Mouse (Mus musculus) lung, postnatal 0 days (tissue): ENCODE measurements around the gene Dnm3. TPM values are rescaled to one million over a fixed set of nuclear protein-coding genes. Genes with fewer than 3 reads are reported as not detected.

ENCODE experiments used
- ATAC-seq: fragments of 200-750 bp; cut with Nextera tagmentation; 2 replicates; pipeline ENCODE4 v1.8.0; 2017; ENCODE audit warnings: moderate library complexity
- DNase-seq: peaks from one replicate; pipeline ENCODE4 v3.0.0-alpha.2; 2016; ENCODE audit warnings: low spot score
- H3K27ac ChIP-seq: fragments of 300-500 bp; sonication (generic); 2 replicates; pipeline ENCODE4 v1.5.1; 2014; ENCODE audit warnings: antibody characterized with exemption, mild to moderate bottlenecking, low read length, mixed read lengths
- H3K27me3 ChIP-seq: fragments of 300-500 bp; sonication (generic); replicated peaks from 2 replicates; pipeline ENCODE4 v1.6.1; 2014; ENCODE audit warnings: low read length, mixed read lengths; ENCODE audit not compliant: insufficient read depth
- H3K36me3 ChIP-seq: fragments of 300-500 bp; sonication (generic); 2 replicates; pipeline ENCODE4 v1.6.1; 2014; ENCODE audit warnings: low read length, mixed read lengths; ENCODE audit not compliant: insufficient read depth
- H3K4me1 ChIP-seq: fragments of 300-500 bp; sonication (generic); 2 replicates; pipeline ENCODE4 v1.6.1; 2014; ENCODE audit warnings: antibody characterized with exemption, low read depth, low read length, mixed read lengths; ENCODE audit not compliant: insufficient read depth
- H3K4me2 ChIP-seq: fragments of 300-500 bp; sonication (generic); replicated peaks from 2 replicates; pipeline ENCODE4 v1.6.1; 2014; ENCODE audit warnings: low read depth, mild to moderate bottlenecking, low read length, moderate library complexity, mixed read lengths
- H3K4me3 ChIP-seq: fragments of 300-500 bp; sonication (generic); 2 replicates; pipeline ENCODE4 v1.5.1; 2014; ENCODE audit warnings: low read depth, low read length
- H3K9ac ChIP-seq: fragments of 300-500 bp; sonication (generic); replicated peaks from 2 replicates; pipeline ENCODE4 v1.6.1; 2014; ENCODE audit warnings: low read depth, mild to moderate bottlenecking
- H3K9me3 ChIP-seq: fragments of 300-500 bp; sonication (generic); 2 replicates; pipeline ENCODE4 v1.6.1; 2016; ENCODE audit warnings: low read length, mixed read lengths
- CTCF ChIP-seq: IDR thresholded peaks from 2 replicates; pipeline ENCODE4 v1.5.1; 2016; ENCODE audit warnings: antibody characterized with exemption, mild to moderate bottlenecking
- EP300 ChIP-seq: IDR thresholded peaks from 2 replicates; pipeline ENCODE4 v1.6.1; 2016; ENCODE audit warnings: antibody characterized with exemption, mild to moderate bottlenecking, control low read depth
- WGBS: fragments of 180-500 bp; shearing (Covaris S2); extraction: QIAGEN DNeasy Blood & Tissue Kit; methylation state at CpG from one replicate; pipeline ENCODE4 v1.1.7; 2014; 5-methylcytosine and 5-hydroxymethylcytosine counted together
- polyA plus RNA-seq: library from polyadenylated mRNA; unstranded; fragments of >200 nt; fragmentation: Nextera tagmentation; extraction: Ambion mirVana; gene quantifications from 2 replicates; pipeline ENCODE4 v1.2.1, GENCODE M21; 2015

Dnm3 gene
- polyA plus RNA-seq, 1 experiment from 2014 or later: 3.4 TPM

DNA sequence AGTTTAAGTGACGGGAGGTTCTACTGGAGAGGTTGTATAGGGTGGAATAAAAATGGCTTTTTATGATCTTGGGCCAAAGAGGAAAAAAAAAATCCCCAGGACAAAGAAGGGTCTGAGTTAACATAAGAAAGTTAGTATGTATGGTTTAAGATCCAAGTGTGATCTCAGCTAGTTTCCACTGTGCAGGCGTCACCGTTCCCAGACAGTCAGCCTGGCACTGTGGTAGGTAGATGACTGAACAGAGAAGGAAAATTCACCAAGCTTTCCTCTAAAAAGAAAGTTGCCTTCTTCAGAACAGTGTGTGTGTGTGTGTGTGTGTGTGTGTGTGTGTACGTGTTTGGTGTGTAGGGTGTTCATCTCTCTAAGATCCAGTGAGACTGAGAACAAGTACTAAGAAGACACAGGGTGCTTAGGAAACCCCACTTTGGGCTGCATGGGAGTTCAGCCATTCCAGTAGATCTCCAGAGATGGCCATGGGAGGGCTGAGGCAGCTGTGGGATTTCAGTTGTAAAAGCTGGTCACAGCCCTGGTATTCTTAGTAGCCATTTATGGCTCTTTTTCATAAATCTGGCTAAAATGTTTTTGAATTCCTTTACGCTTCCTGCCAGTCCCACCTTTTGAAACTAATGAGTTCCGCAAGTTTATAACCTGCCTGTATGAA lies 441.9 kb downstream of the Dnm3 start:
- H3K36me3 ChIP-seq: no peaks in the 10 kb centered on the region
- H3K27ac ChIP-seq: 0 out of 2 replicates have a peak overlapping the region, but pooled peaks have one; percentile 8
- WGBS: 64% methylated on average over 6 of the region's 6 CpGs
- no peak overlapping the region for H3K4me3 ChIP-seq
- H3K4me2 ChIP-seq: no peak overlapping the region
- no peaks in the 10 kb centered on the region for H3K27me3 ChIP-seq
- no peak overlapping the region for H3K9ac ChIP-seq
- peaks cover 15% of the 10 kb centered on the region; the same call in 1 of the 2 replicates for H3K4me1 ChIP-seq
- peak; percentile 29 for DNase-seq
- TF ChIP-seq CTCF (no peak), EP300 (no peak)
- no peaks in the 10 kb centered on the region for H3K9me3 ChIP-seq
- no peak for ATAC-seq

GRCm38 (mm10) chr1:162023681-162024270 lies 454.1 kb downstream of the Dnm3 start:
- Histone ChIP-seq H3K4me3 (no peak overlapping the region), H3K9me3 (no peaks in the 10 kb centered on the region), H3K9ac (no peak overlapping the region), H3K27me3 (no peaks in the 10 kb centered on the region), H3K36me3 (no peaks in the 10 kb centered on the region), H3K4me2 (no peak overlapping the region), H3K4me1 (no peaks in the 10 kb centered on the region), H3K27ac (0 out of 2 replicates have a peak overlapping the region, but pooled peaks have one; percentile 11)
- no peak for TF ChIP-seq CTCF
- TF ChIP-seq EP300: no peak
- DNase-seq: no peak
- no peak for ATAC-seq
- WGBS: 50% methylated on average over 8 of the region's 8 CpGs

- no peak overlapping the region for H3K4me2 ChIP-seq
Observed at GRCm38 (mm10) chr1:162020766-162021165, 457.1 kb downstream of the Dnm3 start.

GRCm38 (mm10) chr1:162020303-162020731 lies 457.5 kb downstream of the Dnm3 start:
- Histone ChIP-seq H3K4me2 (no peak overlapping the region), H3K9ac (no peak overlapping the region), H3K36me3 (no peaks in the 10 kb centered on the region), H3K4me1 (peaks cover 7% of the 10 kb centered on the region; the same call in 1 of the 2 replicates), H3K27ac (no peak overlapping the region), H3K27me3 (no peaks in the 10 kb centered on the region), H3K9me3 (no peaks in the 10 kb centered on the region), H3K4me3 (no peak overlapping the region)
- ATAC-seq (no peak), DNase-seq (no peak)
- 71% methylated on average over 7 of the region's 7 CpGs for WGBS
- TF ChIP-seq EP300: no peak
- TF ChIP-seq CTCF: no peak

More at GRCm38 (mm10) chr1:162020766-162021165, 457.1 kb downstream of the Dnm3 start:
- Histone ChIP-seq H3K9ac (no peak overlapping the region), H3K4me3 (no peak overlapping the region), H3K36me3 (no peaks in the 10 kb centered on the region), H3K4me1 (peaks cover 7% of the 10 kb centered on the region; the same call in 1 of the 2 replicates), H3K9me3 (no peaks in the 10 kb centered on the region), H3K27ac (no peak overlapping the region), H3K27me3 (no peaks in the 10 kb centered on the region)
- TF ChIP-seq EP300 (no peak), CTCF (no peak)
- WGBS: 77% methylated on average over 4 of the region's 4 CpGs
- DNase-seq (no peak), ATAC-seq (no peak)

GRCm38 (mm10) chr1:162018601-162018977 lies 459.2 kb downstream of the Dnm3 start:
- H3K9me3 ChIP-seq: no peaks in the 10 kb centered on the region
- peaks cover 7% of the 10 kb centered on the region; the same call in 1 of the 2 replicates for H3K4me1 ChIP-seq
- no peak overlapping the region for H3K9ac ChIP-seq
- no peak overlapping the region for H3K4me3 ChIP-seq
- H3K27ac ChIP-seq: no peak overlapping the region
- 51% methylated on average over 6 of the region's 6 CpGs for WGBS
- TF ChIP-seq EP300 (no peak), CTCF (no peak)
- H3K36me3 ChIP-seq: no peaks in the 10 kb centered on the region
- no peaks in the 10 kb centered on the region for H3K27me3 ChIP-seq
- ATAC-seq (no peak), DNase-seq (no peak)
- H3K4me2 ChIP-seq: no peak overlapping the region

- TF ChIP-seq EP300: no peak
- no peak for TF ChIP-seq CTCF
- Histone ChIP-seq H3K27me3 (no peaks in the 10 kb centered on the region), H3K9ac (no peak overlapping the region), H3K36me3 (no peaks in the 10 kb centered on the region), H3K27ac (no peak overlapping the region), H3K9me3 (no peaks in the 10 kb centered on the region), H3K4me3 (no peak overlapping the region), H3K4me1 (peaks cover 7% of the 10 kb centered on the region; the same call in 1 of the 2 replicates), H3K4me2 (peak overlapping the region; percentile 22; the same call in 1 of the 2 replicates)
- 22% methylated on average over 13 of the region's 13 CpGs for WGBS
- DNase-seq (no peak), ATAC-seq (no peak)
Observed at GRCm38 (mm10) chr1:162017975-162018600, 459.7 kb downstream of the Dnm3 start.
